ENCODE assay signal across 8 mouse cellular contexts in the genomic region with DNA sequence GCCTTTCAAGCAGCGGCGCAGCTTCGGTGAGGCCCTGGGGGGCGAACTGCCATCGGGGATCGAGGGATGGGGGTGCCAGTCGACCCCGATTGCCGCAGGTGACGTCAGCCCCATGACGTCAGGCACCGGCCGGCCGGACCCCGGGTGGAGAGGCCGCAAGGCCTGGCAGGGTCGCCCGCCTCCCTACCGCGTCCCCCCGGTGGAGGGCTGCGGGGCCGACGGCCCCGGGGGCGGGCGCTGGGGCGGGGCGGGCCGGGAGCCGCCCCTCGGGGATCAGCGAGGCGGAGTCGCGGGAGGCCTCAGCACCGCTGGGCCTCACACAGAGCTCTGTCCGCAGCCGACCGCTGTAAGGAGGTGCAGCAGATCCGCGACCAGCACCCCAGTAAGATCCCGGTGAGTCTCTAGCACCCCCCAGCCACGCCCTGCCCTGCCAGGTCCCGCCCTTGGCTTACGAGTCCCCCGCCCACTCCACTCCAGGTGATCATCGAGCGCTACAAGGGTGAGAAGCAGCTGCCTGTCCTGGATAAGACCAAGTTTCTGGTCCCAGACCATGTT. TPM values are rescaled to one million over a fixed set of nuclear protein-coding genes. Genes with fewer than 3 reads are reported as not detected.
A peak's percentile ranks its signal among the peaks of the same experiment; 100 is the strongest.
DNase-seq lines count a peak whose midpoint lies in the region; ATAC-seq and TF ChIP-seq lines count a peak whose summit lies in the region.

No protein-coding gene starts in this region.

- peak overlapping the region; percentile 78 for H3K9ac ChIP-seq in MEL (ENCODE audit: control insufficient read depth, low read depth, low read length, poor library complexity, severe bottlenecking)
- peak overlapping the region; percentile 91 for H3K9ac ChIP-seq in heart, embryonic 16.5 days (ENCODE audit: low read length)

- no peaks in the 10 kb centered on the region for H3K36me3 ChIP-seq in MEL (ENCODE audit: control insufficient read depth in 1 of 2, insufficient read depth in 2 of 2, low read length in 2 of 2)
- H3K36me3 ChIP-seq in heart, embryonic 16.5 days (ENCODE audit: control insufficient read depth, insufficient read depth), result 0 out of 2 replicates have a peak, but pooled peaks cover 2% of the 10 kb centered on the region

- no peak for TF ChIP-seq RAD21 in MEL (IDR thresholded peaks at IDR 0.05; ENCODE audit: low read depth, low read length)

- peak in 1 of 2 experiments; percentile 7; a peak in 1 of 4 replicates for TF ChIP-seq POLR2A in MEL (IDR thresholded peaks at IDR 0.05; ENCODE audit: control insufficient read depth in 1 of 2, insufficient read depth in 1 of 2, low read depth in 1 of 2, low read length in 2 of 2, poor library complexity in 1 of 2)
- 0 out of 2 replicates have a peak, but pooled peaks have one; percentile 3 for TF ChIP-seq POLR2A in brain, embryonic 14.5 days (IDR thresholded peaks at IDR 0.05; ENCODE audit: borderline replicate concordance, extremely low read depth, insufficient read depth, insufficient read length, poor library complexity, severe bottlenecking)

- no peaks in the 10 kb centered on the region for H3K9me3 ChIP-seq in MEL (replicated peaks; ENCODE audit: insufficient read depth, low read length)
- no peaks in the 10 kb centered on the region for H3K9me3 ChIP-seq in heart, embryonic 16.5 days (replicated peaks; ENCODE audit: control insufficient read depth, low read length)

- H3K4me3 ChIP-seq in MEL (ENCODE audit: control insufficient read depth in 1 of 2, insufficient read depth in 1 of 2, low read depth in 2 of 2, low read length in 2 of 2), result peak overlapping the region; percentile 77 to 87
- H3K4me3 ChIP-seq in heart, embryonic 16.5 days (ENCODE audit: low read length), result peak overlapping the region; percentile 76

- no peaks in the 10 kb centered on the region for H3K79me2 ChIP-seq in MEL (ENCODE audit: control insufficient read depth, insufficient read depth, low read length, poor library complexity)

- H3K27me3 ChIP-seq in MEL (ENCODE audit: control insufficient read depth in 1 of 2, insufficient read depth in 2 of 2, low read length in 2 of 2), result no peaks in the 10 kb centered on the region
- no peaks in the 10 kb centered on the region for H3K27me3 ChIP-seq in heart, embryonic 16.5 days (ENCODE audit: control insufficient read depth, insufficient read depth, low read length)

- H3K4me2 ChIP-seq in heart, embryonic 16.5 days (ENCODE audit: low read depth, low read length), result peak overlapping the region; percentile 68

- H3K27ac ChIP-seq in MEL (ENCODE audit: control insufficient read depth, low read depth, low read length), result no peak overlapping the region
- peak overlapping the region; percentile 88 for H3K27ac ChIP-seq in heart, embryonic 16.5 days (ENCODE audit: low read length)

- peak; percentile 53 for DNase-seq in MEL (ENCODE audit: low read depth, low spot score)
- DNase-seq in brain, embryonic 14.5 days (ENCODE audit: low read depth), result peak; percentile 50
- peak; percentile 71 to 85 for DNase-seq in kidney, postnatal 4 days
- peak; percentile 61 for DNase-seq in lung, postnatal 25 days (ENCODE audit: low spot score)
- DNase-seq in right cerebral cortex, postnatal 10 days (ENCODE audit: low spot score in 2 of 2), result peak; percentile 69 to 76
- DNase-seq in urinary bladder, postnatal 25 days (ENCODE audit: low spot score), result peak; percentile 50

- no peaks in the 10 kb centered on the region for H3K4me1 ChIP-seq in MEL (ENCODE audit: control insufficient read depth in 1 of 2, insufficient read depth in 2 of 2, low read length in 2 of 2)
- H3K4me1 ChIP-seq in heart, embryonic 16.5 days (ENCODE audit: control insufficient read depth, insufficient read depth, low read length), result peaks cover 19% of the 10 kb centered on the region

- TF ChIP-seq CTCF in MEL (IDR thresholded peaks at IDR 0.05 in 2 of 3, conservative IDR thresholded peaks at IDR 0.05 in 1 of 3; ENCODE audit: control insufficient read depth in 1 of 3, insufficient read depth in 1 of 3, low read depth in 2 of 3, low read length in 3 of 3, poor library complexity in 1 of 3, severe bottlenecking in 1 of 3), result no peak
- no peak for TF ChIP-seq CTCF in brain, embryonic 14.5 days (IDR thresholded peaks at IDR 0.05; ENCODE audit: borderline replicate concordance, extremely low read depth, insufficient read depth, insufficient read length)

- no peak for TF ChIP-seq EP300 in MEL (IDR thresholded peaks at IDR 0.05; ENCODE audit: low read depth in 1 of 2, low read length in 2 of 2)

- WGBS in heart, embryonic 16.5 days, result under 1% methylated on average over 35 of the region's 49 CpGs

- peak; percentile 60 for ATAC-seq in erythroblast, adult 5-6 weeks (replicated peaks; ENCODE audit: low FRiP score, poor library complexity, severe bottlenecking)
- ATAC-seq in heart, embryonic 16.5 days (replicated peaks; ENCODE audit: extremely low read depth, insufficient read depth, low FRiP score), result peak; percentile 92

TF ChIP-seq in MEL, 35 proteins besides CTCF, POLR2A, EP300 and RAD21:
- TF ChIP-seq KAT2A (conservative IDR thresholded peaks at IDR 0.05; ENCODE audit: low read depth, low read length) (no peak), MAZ (IDR thresholded peaks at IDR 0.05; ENCODE audit: low read depth, low read length) (0 out of 2 replicates have a peak, but pooled peaks have one; percentile 12), SIN3A (IDR thresholded peaks at IDR 0.05; ENCODE audit: low read length) (peak; percentile 16; the same call in 1 of the 2 replicates)

RNA-seq across cellular contexts. Expression of a gene that starts 0.6 kb away (rescaled TPM):
- total RNA-seq in MEL (2012; rRNA removed), result 5.4 and 11.4 TPM in 2 replicates
- 10 to 100 TPM in 1 of 2 experiments, not detected in 1; 12.4 TPM for polyA plus RNA-seq in MEL (2012; ENCODE audit: insufficient read depth in 1 of 2, insufficient read length in 2 of 2, low read depth in 1 of 2, low replicate concordance in 2 of 2, missing spikeins in 1 of 2)
- polyA plus RNA-seq in brain, embryonic 14.5 days (2012; rRNA removed), result 224 and 261 TPM in 2 replicates
- total RNA-seq in erythroblast, adult 5-6 weeks (2015; ENCODE audit: low replicate concordance), result 0.77 TPM in 1 of 2 replicates, not detected in the other
- 0.34 and 2.9 TPM in 2 replicates for total RNA-seq in erythroblast, adult 5-6 weeks (2017; ENCODE audit: low replicate concordance)
- 427 and 460 TPM in 2 replicates for polyA plus RNA-seq in heart, embryonic 16.5 days (2015; fragmentation: Nextera tagmentation; extraction: Ambion mirVana)

RNA-seq across cellular contexts. Expression of a gene that starts 40.4 kb away (rescaled TPM):
- total RNA-seq in MEL (2012; rRNA removed), result 175 and 193 TPM in 2 replicates
- polyA plus RNA-seq in MEL (2012; ENCODE audit: insufficient read depth in 1 of 2, insufficient read length in 2 of 2, low read depth in 1 of 2, low replicate concordance in 2 of 2, missing spikeins in 1 of 2), result 100 to 1,000 TPM in 1 of 2 experiments, not detected in 1; 329 TPM
- 748 and 859 TPM in 2 replicates for polyA plus RNA-seq in brain, embryonic 14.5 days (2012; rRNA removed)
- total RNA-seq in erythroblast, adult 5-6 weeks (2015; ENCODE audit: low replicate concordance), result 83.8 and 114 TPM in 2 replicates
- total RNA-seq in erythroblast, adult 5-6 weeks (2017; ENCODE audit: low replicate concordance), result 25.0 and 51.9 TPM in 2 replicates
- 401 and 410 TPM in 2 replicates for polyA plus RNA-seq in heart, embryonic 16.5 days (2015; fragmentation: Nextera tagmentation; extraction: Ambion mirVana)

Comparison
In these comparisons a context has a peak if more than half of its experiments do, and no peak if none do; other contexts are left out.
1. RNA of a gene that starts 0.6 kb away (polyA plus RNA-seq): 427 to 460 TPM in heart, embryonic 16.5 days and 224 to 261 TPM in brain, embryonic 14.5 days; 12.4 TPM in MEL; every median in the first group is over 10 times any median in the second.
2. Peak in every context shown above with its lines, with median percentiles within 50 percentile points of each other: DNase-seq.